Mouse (Mus musculus) MEL (cell line): ENCODE measurements around the gene Pea15a. TPM values are rescaled to one million over a fixed set of nuclear protein-coding genes. Genes with fewer than 3 reads are reported as not detected.

Source experiments
- DNase-seq: peaks from one replicate; pipeline ENCODE4 v3.0.0; 2011; ENCODE audit warnings: low read depth, low spot score
- H3K27ac ChIP-seq: 2 replicates; pipeline ENCODE4 v1.5.1; 2012; ENCODE audit warnings: low read depth, mild to moderate bottlenecking, control low read depth, low read length, moderate library complexity; ENCODE audit not compliant: control insufficient read depth
- H3K27me3 ChIP-seq, 2 experiments: fragments of 150-350 bp in 1 of 2; sonication (generic) in 1 of 2; 2 replicates each; pipeline ENCODE4 v1.6.1; 2012; ENCODE audit warnings: low read length in 2 of 2, mild to moderate bottlenecking in 2 of 2, improper control_type of control experiment in 1 of 2, moderate library complexity in 1 of 2; ENCODE audit not compliant: insufficient read depth in 2 of 2, control insufficient read depth in 1 of 2
- H3K36me3 ChIP-seq, 2 experiments: 2 replicates each; pipeline ENCODE4 v1.6.1; 2012 to 2014; ENCODE audit warnings: low read length in 2 of 2, improper control_type of control experiment in 1 of 2, inconsistent platforms in 1 of 2, mild to moderate bottlenecking in 1 of 2; ENCODE audit not compliant: insufficient read depth in 2 of 2, control insufficient read depth in 1 of 2
- H3K4me1 ChIP-seq, 2 experiments: fragments of 150-350 bp in 1 of 2; sonication (generic) in 1 of 2; 2 replicates each; pipeline ENCODE4 v1.6.1; 2012; ENCODE audit warnings: low read length in 2 of 2, improper control_type of control experiment in 1 of 2, mild to moderate bottlenecking in 1 of 2; ENCODE audit not compliant: insufficient read depth in 2 of 2, control insufficient read depth in 1 of 2
- H3K4me3 ChIP-seq, 2 experiments: fragments of 150-350 bp in 1 of 2; sonication (generic) in 1 of 2; 2 replicates each; pipeline ENCODE4 v1.5.1; 2012; ENCODE audit warnings: low read depth in 2 of 2, low read length in 2 of 2, mild to moderate bottlenecking in 2 of 2, moderate library complexity in 2 of 2, control low read depth in 1 of 2, improper control_type of control experiment in 1 of 2; ENCODE audit not compliant: control insufficient read depth in 1 of 2, insufficient read depth in 1 of 2
- H3K79me2 ChIP-seq: 2 replicates; pipeline ENCODE4 v1.6.1; 2012; ENCODE audit warnings: mild to moderate bottlenecking, low read length, moderate library complexity; ENCODE audit not compliant: control insufficient read depth, poor library complexity, insufficient read depth
- H3K9ac ChIP-seq: 2 replicates; pipeline ENCODE4 v1.6.1; 2012; ENCODE audit warnings: low read depth, mild to moderate bottlenecking, control low read depth, low read length, moderate library complexity; ENCODE audit not compliant: control insufficient read depth, poor library complexity, severe bottlenecking
- H3K9me3 ChIP-seq: fragments of 150-350 bp; sonication (generic); replicated peaks from 2 replicates; pipeline ENCODE4 v1.6.1; 2012; ENCODE audit warnings: mild to moderate bottlenecking, low read length, improper control_type of control experiment, moderate library complexity; ENCODE audit not compliant: insufficient read depth
- BHLHE40 ChIP-seq: IDR thresholded peaks from 2 replicates; pipeline ENCODE4 v1.6.1; 2012; ENCODE audit warnings: low read depth, mild to moderate bottlenecking, inconsistent platforms, low read length, improper control_type of control experiment, borderline replicate concordance
- CHD1 ChIP-seq: IDR thresholded peaks from 2 replicates; pipeline ENCODE4 v1.6.1; 2012; ENCODE audit warnings: low read depth, mild to moderate bottlenecking, inconsistent platforms, low read length, improper control_type of control experiment
- CHD2 ChIP-seq: IDR thresholded peaks from 2 replicates; pipeline ENCODE4 v1.6.1; 2011; ENCODE audit warnings: low read length, improper control_type of control experiment
- CTCF ChIP-seq, 3 experiments: IDR thresholded peaks in 2 of 3; conservative IDR thresholded peaks in 1 of 3; 2 replicates each; pipeline ENCODE4 v1.5.1; 2011 to 2012; ENCODE audit warnings: low read length in 3 of 3, low read depth in 2 of 3, mild to moderate bottlenecking in 2 of 3, improper control_type of control experiment in 1 of 3, inconsistent platforms in 1 of 3, mixed read lengths in 1 of 3, moderate library complexity in 1 of 3; ENCODE audit not compliant: control insufficient read depth in 1 of 3, insufficient read depth in 1 of 3, poor library complexity in 1 of 3, severe bottlenecking in 1 of 3
- ETS1 ChIP-seq: IDR thresholded peaks from 2 replicates; pipeline ENCODE4 v1.6.1; 2012; ENCODE audit warnings: low read depth, mild to moderate bottlenecking, inconsistent platforms, low read length, improper control_type of control experiment, moderate library complexity
- GABPA ChIP-seq: IDR thresholded peaks from 2 replicates; pipeline ENCODE4 v1.6.1; 2012; ENCODE audit warnings: low read depth, mild to moderate bottlenecking, inconsistent platforms, low read length, improper control_type of control experiment, moderate library complexity
- JUND ChIP-seq: IDR thresholded peaks from 2 replicates; pipeline ENCODE4 v1.6.1; 2011; ENCODE audit warnings: low read depth, mild to moderate bottlenecking, improper control_type of control experiment, low read length
- KAT2A ChIP-seq: conservative IDR thresholded peaks from 2 replicates; pipeline ENCODE4 v1.6.1; 2012; ENCODE audit warnings: low read depth, low read length, improper control_type of control experiment, inconsistent platforms
- MAX ChIP-seq: IDR thresholded peaks from 2 replicates; pipeline ENCODE4 v1.6.1; 2011; ENCODE audit warnings: low read length, improper control_type of control experiment
- MAZ ChIP-seq: IDR thresholded peaks from 2 replicates; pipeline ENCODE4 v1.6.1; 2012; ENCODE audit warnings: low read depth, mild to moderate bottlenecking, inconsistent platforms, low read length, improper control_type of control experiment
- MEF2A ChIP-seq: IDR thresholded peaks from 2 replicates; pipeline ENCODE4 v1.6.1; 2014; ENCODE audit warnings: low read depth, mild to moderate bottlenecking, inconsistent platforms, low read length, improper control_type of control experiment; ENCODE audit not compliant: poor library complexity, insufficient replicate concordance, severe bottlenecking; ENCODE audit errors: extremely low read depth
- NELFE ChIP-seq: IDR thresholded peaks from 2 replicates; pipeline ENCODE4 v1.6.1; 2011; ENCODE audit warnings: low read depth, low read length, improper control_type of control experiment
- NRF1 ChIP-seq: IDR thresholded peaks from 2 replicates; pipeline ENCODE4 v1.6.1; 2014; ENCODE audit warnings: low read depth, mild to moderate bottlenecking, inconsistent platforms, low read length, improper control_type of control experiment, moderate library complexity; ENCODE audit not compliant: poor library complexity, insufficient read depth, severe bottlenecking
- POLR2A ChIP-seq, 2 experiments: IDR thresholded peaks; 2 replicates each; pipeline ENCODE4 v1.6.1; 2011 to 2012; ENCODE audit warnings: low read length in 2 of 2, mild to moderate bottlenecking in 2 of 2, control low read depth in 1 of 2, improper control_type of control experiment in 1 of 2, low read depth in 1 of 2, moderate library complexity in 1 of 2; ENCODE audit not compliant: control insufficient read depth in 1 of 2, insufficient read depth in 1 of 2, poor library complexity in 1 of 2
- POLR2AphosphoS5 ChIP-seq: IDR thresholded peaks from 2 replicates; pipeline ENCODE4 v1.6.1; 2012; ENCODE audit warnings: low read depth, borderline replicate concordance, mild to moderate bottlenecking, inconsistent platforms, low read length, moderate library complexity, mixed read lengths
- RAD21 ChIP-seq: IDR thresholded peaks from 2 replicates; pipeline ENCODE4 v1.6.1; 2011; ENCODE audit warnings: mild to moderate bottlenecking, low read depth, low read length, improper control_type of control experiment
- RCOR1 ChIP-seq: IDR thresholded peaks from 2 replicates; pipeline ENCODE4 v1.6.1; 2012; ENCODE audit warnings: low read depth, mild to moderate bottlenecking, inconsistent platforms, low read length, improper control_type of control experiment
- SIN3A ChIP-seq: IDR thresholded peaks from 2 replicates; pipeline ENCODE4 v1.6.1; 2012; ENCODE audit warnings: low read length, improper control_type of control experiment, inconsistent platforms
- SMC3 ChIP-seq: IDR thresholded peaks from 2 replicates; pipeline ENCODE4 v1.6.1; 2011; ENCODE audit warnings: low read depth, low read length, improper control_type of control experiment
- TAL1 ChIP-seq: IDR thresholded peaks from 2 replicates; pipeline ENCODE4 v1.6.1; 2012; ENCODE audit warnings: mild to moderate bottlenecking, inconsistent platforms, low read length, moderate library complexity, mixed read lengths
- TBP ChIP-seq: IDR thresholded peaks from 2 replicates; pipeline ENCODE4 v1.8.0; 2011; ENCODE audit warnings: low read depth, low read length, improper control_type of control experiment
- USF1 ChIP-seq: IDR thresholded peaks from 2 replicates; pipeline ENCODE4 v1.6.1; 2014; ENCODE audit warnings: low read depth, mild to moderate bottlenecking, inconsistent platforms, low read length, improper control_type of control experiment, moderate library complexity
- ZC3H11A ChIP-seq: IDR thresholded peaks from 2 replicates; pipeline ENCODE4 v1.6.1; 2012; ENCODE audit warnings: low read depth, mild to moderate bottlenecking, inconsistent platforms, low read length, improper control_type of control experiment
- ZMIZ1 ChIP-seq: IDR thresholded peaks from 2 replicates; pipeline ENCODE4 v1.6.1; 2012; ENCODE audit warnings: low read depth, mild to moderate bottlenecking, inconsistent platforms, low read length, improper control_type of control experiment, moderate library complexity
- ZNF384 ChIP-seq: IDR thresholded peaks from 2 replicates; pipeline ENCODE4 v1.6.1; 2012; ENCODE audit warnings: low read depth, mild to moderate bottlenecking, inconsistent platforms, low read length, improper control_type of control experiment
- polyA plus RNA-seq, 2 experiments: library from polyadenylated mRNA; stranded (reverse) in 1 of 2; unstranded in 1 of 2; fragments of >175 nt in 1 of 2; fragments of >200 nt in 1 of 2; gene quantifications; 2 replicates each; pipeline versions ENCODE4 v1.2.1 to v1.2.4; 2012; ENCODE audit warnings: low replicate concordance in 2 of 2, low read depth in 1 of 2; ENCODE audit not compliant: insufficient read length in 2 of 2, insufficient read depth in 1 of 2, missing spikeins in 1 of 2
- total RNA-seq: library from RNA; depleted of rRNA; stranded (reverse); fragments of 300-350 nt; gene quantifications from 2 replicates; pipeline ENCODE4 v1.2.3, GENCODE M21; 2012

The Pea15a gene
- total and polyA plus RNA-seq, 3 experiments = 2.4 to 7.5 TPM; not detected in 1

DNA sequence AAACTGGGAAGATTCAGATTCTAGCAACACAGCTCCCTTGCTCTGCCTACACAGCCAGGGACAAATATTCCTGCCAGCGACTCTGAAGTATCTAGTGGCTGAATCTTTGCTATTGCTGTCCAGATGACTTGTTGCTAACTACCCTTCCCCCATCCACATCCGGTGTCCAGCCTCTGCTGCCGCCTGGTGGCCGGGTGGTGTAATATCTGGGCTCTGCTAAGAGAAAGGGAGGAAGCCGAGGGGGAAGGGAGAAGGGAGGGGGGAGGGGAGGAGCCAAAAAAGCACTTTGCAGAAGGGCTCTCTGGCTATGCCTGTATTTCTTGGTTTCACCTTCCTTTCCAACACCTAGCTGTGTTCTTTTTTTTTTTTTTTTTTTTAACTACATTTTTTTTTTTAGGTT is 10.5 kb upstream of the Pea15a start (continued):
- TF ChIP-seq ZMIZ1 (no peak), BHLHE40 (peak; percentile 62; the same call in 1 of the 2 replicates)

DNA sequence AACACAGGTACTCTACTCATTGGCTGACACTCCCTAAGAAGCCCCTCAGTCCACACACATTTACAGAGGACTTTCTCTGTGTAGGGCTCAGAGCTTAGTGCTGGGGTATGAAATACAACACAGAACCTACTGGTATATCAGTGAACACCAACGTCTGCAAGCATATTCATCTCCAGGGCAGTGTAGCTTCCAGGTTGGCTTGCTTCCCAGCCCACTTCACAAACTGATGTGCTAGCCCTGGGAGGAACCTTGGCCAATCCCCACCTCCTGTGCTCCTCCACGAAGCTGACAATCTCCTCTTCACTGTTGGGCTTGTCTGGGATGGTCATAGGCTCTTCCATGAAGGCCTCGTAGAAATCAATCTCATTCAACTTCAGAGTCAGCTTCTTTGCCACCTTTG is 8.1 kb upstream of the Pea15a start:
- no peaks in the 10 kb centered on the region for H3K9me3 ChIP-seq
- H3K79me2 ChIP-seq = no peaks in the 10 kb centered on the region
- no peaks in the 10 kb centered on the region for H3K27me3 ChIP-seq
- peaks cover 0 to 5% of the 10 kb centered on the region in 2 experiments; a peak in 2 of 4 replicates for H3K4me1 ChIP-seq
- DNase-seq = no peak
- peaks cover 0 to 4% of the 10 kb centered on the region in 2 experiments; a peak in 2 of 4 replicates for H3K36me3 ChIP-seq
- H3K27ac ChIP-seq = no peak overlapping the region
- no peak overlapping the region for H3K9ac ChIP-seq
- no peak overlapping the region for H3K4me3 ChIP-seq
- TF ChIP-seq SMC3 = no peak

- Histone ChIP-seq H3K4me1 (peaks cover 0 to 11% of the 10 kb centered on the region in 2 experiments; a peak in 2 of 4 replicates), H3K9me3 (no peaks in the 10 kb centered on the region), H3K4me3 (no peak overlapping the region), H3K27me3 (no peaks in the 10 kb centered on the region), H3K27ac (no peak overlapping the region), H3K79me2 (no peaks in the 10 kb centered on the region), H3K36me3 (peaks cover 0 to 4% of the 10 kb centered on the region in 2 experiments; a peak in 2 of 4 replicates), H3K9ac (no peak overlapping the region)
- DNase-seq = no peak
- TF ChIP-seq ETS1 (no peak), NELFE (no peak), JUND (no peak), SIN3A (no peak), POLR2AphosphoS5 (no peak), ZC3H11A (no peak), KAT2A (no peak), POLR2A (IDR thresholded peaks at IDR 0.05; ENCODE audit: control insufficient read depth in 1 of 2, insufficient read depth in 1 of 2, low read depth in 1 of 2, low read length in 2 of 2, poor library complexity in 1 of 2) (no peak)
Observed at GRCm38 (mm10) chr1:172213771-172214170, 7.2 kb upstream of the Pea15a start.

DNA sequence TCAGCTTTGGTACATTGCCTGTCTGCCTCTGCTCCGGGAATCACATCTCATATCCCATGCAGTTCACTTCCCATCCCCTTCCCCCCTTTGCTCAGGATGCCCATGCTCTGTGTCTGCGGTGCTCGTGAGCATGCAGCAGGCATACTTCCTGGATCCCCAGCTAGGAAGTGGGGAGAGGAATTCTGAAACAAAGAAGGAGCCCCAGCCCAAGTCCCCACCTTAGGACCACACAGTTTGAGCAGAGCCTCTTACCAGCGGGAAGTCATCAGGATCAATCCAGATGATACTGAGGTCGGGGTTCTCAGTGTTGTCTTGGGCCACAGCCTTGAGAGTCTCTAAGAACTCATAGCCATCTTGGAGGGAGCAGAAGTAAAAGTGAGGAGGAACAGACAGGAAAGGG is 6.2 kb upstream of the Pea15a start:
- no peak overlapping the region for H3K27ac ChIP-seq
- H3K36me3 ChIP-seq = peaks cover 0 to 4% of the 10 kb centered on the region in 2 experiments; a peak in 2 of 4 replicates
- H3K4me3 ChIP-seq = no peak overlapping the region
- no peaks in the 10 kb centered on the region for H3K27me3 ChIP-seq
- H3K9me3 ChIP-seq = no peaks in the 10 kb centered on the region
- H3K9ac ChIP-seq = no peak overlapping the region
- TF ChIP-seq SMC3 (no peak), USF1 (no peak), TAL1 (no peak), TBP (no peak), CTCF (IDR thresholded peaks at IDR 0.05 in 2 of 3, conservative IDR thresholded peaks at IDR 0.05 in 1 of 3; ENCODE audit: control insufficient read depth in 1 of 3, insufficient read depth in 1 of 3, low read depth in 2 of 3, low read length in 3 of 3, poor library complexity in 1 of 3, severe bottlenecking in 1 of 3) (no peak), MAX (no peak), RAD21 (no peak), ETS1 (no peak), RCOR1 (no peak), ZC3H11A (no peak), MEF2A (no peak), KAT2A (no peak), GABPA (no peak), CHD1 (no peak), MAZ (no peak), NRF1 (no peak), ZNF384 (no peak), CHD2 (no peak)
- H3K79me2 ChIP-seq = no peaks in the 10 kb centered on the region
- peaks cover 0 to 11% of the 10 kb centered on the region in 2 experiments; a peak in 2 of 4 replicates for H3K4me1 ChIP-seq
- DNase-seq = no peak
